11 mouse cellular contexts compared by ENCODE assay signal in genomic region chr17:49043806-49044640, GRCm38 (mm10).
A peak's percentile ranks its signal among the peaks of the same experiment; 100 is the strongest.
DNase-seq lines count a peak whose midpoint lies in the region; ATAC-seq and TF ChIP-seq lines count a peak whose summit lies in the region.
"Had no signal": no experiment of that assay in that cellular context is flagged by ENCODE, and none has a peak within 500 bp of the region (broad histone marks: within the 10 kb centered on the region; RNA-seq: fewer than 3 reads in every experiment).

No protein-coding gene starts in this region.

- 10% methylated on average over 11 of the region's 11 CpGs for WGBS in kidney, embryonic 15.5 days
- WGBS in midbrain, embryonic 15.5 days = 7% methylated on average over 11 of the region's 11 CpGs

- no peak for TF ChIP-seq POLR2A in brain, embryonic 14.5 days (IDR thresholded peaks at IDR 0.05; ENCODE audit: borderline replicate concordance, extremely low read depth, insufficient read depth, insufficient read length, poor library complexity, severe bottlenecking)

- no peaks in the 10 kb centered on the region for H3K36me3 ChIP-seq in kidney, embryonic 15.5 days
- H3K36me3 ChIP-seq in midbrain, embryonic 15.5 days (replicated peaks) = no peaks in the 10 kb centered on the region
- H3K36me3 ChIP-seq: limb, embryonic 15.5 days had no signal

- no peak for TF ChIP-seq CTCF in brain, embryonic 14.5 days (IDR thresholded peaks at IDR 0.05; ENCODE audit: borderline replicate concordance, extremely low read depth, insufficient read depth, insufficient read length)

- intact Hi-C loops in gastrocnemius, postnatal 36 days (cut with DNase I) = no loop called here

- H3K4me1 ChIP-seq in kidney, embryonic 15.5 days = peaks cover 25% of the 10 kb centered on the region
- peaks cover 16% of the 10 kb centered on the region for H3K4me1 ChIP-seq in midbrain, embryonic 15.5 days

- H3K4me2 ChIP-seq in kidney, embryonic 15.5 days = no peak overlapping the region
- no peak overlapping the region for H3K4me2 ChIP-seq in midbrain, embryonic 15.5 days
- H3K4me2 ChIP-seq: limb, embryonic 15.5 days had no signal

- H3K9ac ChIP-seq in kidney, embryonic 15.5 days = no peak overlapping the region
- H3K9ac ChIP-seq in midbrain, embryonic 15.5 days = no peak overlapping the region
- H3K9ac ChIP-seq: limb, embryonic 15.5 days had no signal

- ATAC-seq in kidney, embryonic 15.5 days (replicated peaks; ENCODE audit: low FRiP score) = peak; percentile 90
- ATAC-seq in midbrain, embryonic 15.5 days (replicated peaks) = peak; percentile 89
- ATAC-seq in megakaryocyte-erythroid progenitor cell, adult 5-6 weeks (replicated peaks; ENCODE audit: low FRiP score, low TSS enrichment, poor library complexity, severe bottlenecking) = no peak

- DNase-seq in kidney, postnatal 14 days = no peak
- DNase-seq in brain, embryonic 14.5 days (ENCODE audit: low read depth) = peak; percentile 95
- peak; percentile 43 for DNase-seq in forelimb bud, embryonic 11.5 days (ENCODE audit: low read depth, low spot score)
- DNase-seq in gastrocnemius, postnatal 36 days = no peak
- DNase-seq in testis, postnatal 14 days (ENCODE audit: low spot score) = no peak
- DNase-seq: cerebellum, adult 8-10 months had no signal

- H3K9me3 ChIP-seq in kidney, embryonic 15.5 days (replicated peaks) = no peaks in the 10 kb centered on the region
- no peaks in the 10 kb centered on the region for H3K9me3 ChIP-seq in midbrain, embryonic 15.5 days
- H3K9me3 ChIP-seq: limb, embryonic 15.5 days had no signal

- no peak overlapping the region for H3K27ac ChIP-seq in kidney, embryonic 15.5 days
- peak overlapping the region; percentile 39; the same call in 1 of the 2 replicates for H3K27ac ChIP-seq in midbrain, embryonic 15.5 days
- H3K27ac ChIP-seq: limb, embryonic 15.5 days had no signal

- no peak overlapping the region for H3K4me3 ChIP-seq in kidney, embryonic 15.5 days (replicated peaks)
- H3K4me3 ChIP-seq in midbrain, embryonic 15.5 days = no peak overlapping the region
- H3K4me3 ChIP-seq: limb, embryonic 15.5 days; myocyte had no signal

- H3K27me3 ChIP-seq in kidney, embryonic 15.5 days = no peaks in the 10 kb centered on the region
- no peaks in the 10 kb centered on the region for H3K27me3 ChIP-seq in midbrain, embryonic 15.5 days (replicated peaks)
- H3K27me3 ChIP-seq: limb, embryonic 15.5 days had no signal

Comparison
In these comparisons a context has a peak if more than half of its experiments do, and no peak if none do; other contexts are left out.
1. DNase-seq: peak in brain, embryonic 14.5 days (single experiment) and forelimb bud, embryonic 11.5 days (single experiment); none in kidney, postnatal 14 days (single experiment), gastrocnemius, postnatal 36 days (0 of 2) and testis, postnatal 14 days (single experiment).